Mouse (Mus musculus) gastrocnemius, adult 18-20 months (tissue): ENCODE measurements around the gene Rbms3. TPM values are rescaled to one million over a fixed set of nuclear protein-coding genes. Genes with fewer than 3 reads are reported as not detected.

ENCODE experiments used
- DNase-seq: peaks from one replicate; pipeline ENCODE4 v3.0.0; 2021; ENCODE audit warnings: low spot score
- total RNA-seq, 2 experiments: library from RNA; stranded (reverse); gene quantifications; 2 replicates each; pipeline ENCODE4 v1.2.3; 2021

Rbms3 gene
- total RNA-seq, 2 experiments from 2014 or later = 4.5 to 4.6 TPM

- DNase-seq = peak; percentile 9
Measured at GRCm38 (mm10) chr9:116999186-116999585, 630.5 kb downstream of the Rbms3 start.

DNA sequence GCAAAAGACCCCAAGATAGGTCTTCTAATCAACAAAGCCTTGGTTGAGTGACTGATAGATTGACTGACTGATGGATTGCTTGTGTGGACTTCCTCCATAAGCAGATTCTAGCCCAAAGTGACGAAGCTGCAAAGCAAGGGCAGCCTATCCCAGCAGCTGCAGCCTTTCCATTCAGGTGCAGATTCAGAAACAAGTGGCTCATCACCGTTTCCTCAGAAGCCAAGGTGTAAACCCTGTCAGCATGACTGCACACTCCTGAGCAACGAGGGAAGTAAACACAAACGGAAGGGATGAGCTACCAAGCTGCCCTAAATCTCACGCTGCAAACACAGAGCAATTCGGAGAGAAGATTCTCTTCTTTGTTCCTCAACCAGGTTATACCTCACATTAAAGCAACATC, 639.4 kb downstream of the Rbms3 start:
- DNase-seq = no peak

DNA sequence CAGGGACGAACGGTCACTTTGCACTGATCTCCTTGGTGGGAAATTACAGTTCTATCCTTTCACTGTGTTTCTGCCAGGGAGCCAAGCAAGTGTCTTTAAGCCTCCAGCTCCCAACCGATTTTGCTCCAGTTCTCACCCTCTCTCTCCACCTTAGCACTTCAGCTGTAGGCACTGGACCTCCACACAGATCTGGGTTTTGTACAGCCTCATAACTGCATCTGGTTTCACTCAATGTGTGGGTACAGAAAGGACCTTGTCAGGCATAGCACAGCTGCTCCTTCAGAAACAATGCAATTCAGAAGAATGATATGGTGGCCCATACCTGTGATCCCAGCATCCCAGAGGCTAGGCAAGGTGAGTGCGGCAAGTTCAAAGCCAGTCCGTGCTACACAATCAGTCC, 648.9 kb downstream of the Rbms3 start:
- no peak for DNase-seq

DNA sequence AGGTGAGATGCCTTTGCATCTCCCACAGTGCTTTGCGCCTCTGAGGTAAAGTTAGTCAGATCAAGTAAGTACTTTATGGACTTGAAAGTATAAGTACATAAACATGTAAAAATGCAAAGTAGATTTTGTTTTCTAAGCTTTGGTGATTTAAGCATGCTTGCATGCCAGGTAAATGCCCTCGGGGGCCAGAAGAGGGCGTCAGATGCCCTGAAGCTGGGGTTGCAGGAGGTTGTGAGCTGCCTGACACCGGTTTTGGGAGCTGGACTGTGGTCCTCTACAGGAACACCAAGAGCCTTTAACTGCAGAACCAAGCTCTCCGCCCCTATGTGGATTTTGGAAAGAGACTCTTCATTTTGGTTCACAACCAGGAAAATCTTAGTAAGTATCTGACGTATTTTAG, 652.3 kb downstream of the Rbms3 start:
- DNase-seq = no peak

DNA sequence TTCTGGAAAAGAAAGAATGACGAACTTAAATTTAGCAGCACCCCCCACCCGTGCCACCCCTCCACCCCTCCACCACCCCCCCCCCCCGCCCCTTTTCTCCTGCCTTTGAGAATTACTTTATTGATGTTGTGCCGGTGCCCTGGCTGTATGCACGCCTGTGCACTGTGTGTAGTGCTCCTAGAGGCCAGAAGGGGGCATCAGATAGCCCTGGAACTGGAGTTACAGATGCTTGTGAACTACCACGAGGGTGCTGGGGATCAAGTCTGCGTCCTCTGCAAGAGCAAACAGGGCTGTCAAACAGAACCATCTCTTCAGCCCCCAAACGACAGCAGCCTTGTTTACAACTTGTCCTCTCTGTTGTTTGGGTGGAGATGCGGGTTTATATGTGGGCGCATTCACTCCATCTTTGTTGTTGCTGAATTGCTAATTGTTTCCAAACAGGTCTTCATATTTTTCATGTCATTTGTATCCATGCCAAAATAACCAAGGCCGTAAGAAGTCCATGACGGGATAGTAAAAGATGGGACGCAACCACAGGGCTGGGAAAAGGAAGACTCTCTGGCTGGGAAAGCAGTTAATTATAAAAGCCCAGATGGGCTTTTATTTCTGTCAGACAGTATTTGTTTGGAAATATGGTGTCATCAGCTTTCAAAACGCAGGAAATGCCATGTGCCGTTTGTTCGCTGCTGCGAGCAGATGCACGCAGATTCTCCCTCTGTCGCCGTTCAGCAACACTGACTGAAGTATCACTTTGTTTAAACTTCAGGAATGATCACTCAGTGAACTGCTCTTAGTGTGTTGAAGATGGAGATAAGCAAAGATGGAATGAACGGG, 652.9 kb downstream of the Rbms3 start:
- DNase-seq = no peak

- DNase-seq = no peak
Measured at GRCm38 (mm10) chr9:116975269-116975668, 654.4 kb downstream of the Rbms3 start.

DNA sequence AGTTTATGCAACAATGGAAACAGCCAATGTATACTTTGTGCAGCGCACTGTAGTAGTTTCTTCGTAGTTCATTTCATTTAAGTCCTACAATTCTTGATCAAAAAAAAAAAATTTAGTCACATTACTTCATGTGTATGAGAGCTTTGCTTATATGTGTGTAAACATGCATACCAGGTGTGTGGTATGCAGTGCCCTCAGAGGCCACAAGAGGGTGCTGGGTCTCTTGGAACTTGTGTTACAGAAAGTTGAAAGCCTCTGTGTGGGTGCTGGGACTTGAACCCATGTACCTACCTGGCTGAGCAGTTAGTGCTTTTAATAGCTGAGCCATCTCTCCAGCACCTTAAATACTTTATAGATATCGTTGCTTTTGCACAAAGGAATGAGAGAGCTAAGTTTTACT, 655.6 kb downstream of the Rbms3 start:
- no peak for DNase-seq

DNA sequence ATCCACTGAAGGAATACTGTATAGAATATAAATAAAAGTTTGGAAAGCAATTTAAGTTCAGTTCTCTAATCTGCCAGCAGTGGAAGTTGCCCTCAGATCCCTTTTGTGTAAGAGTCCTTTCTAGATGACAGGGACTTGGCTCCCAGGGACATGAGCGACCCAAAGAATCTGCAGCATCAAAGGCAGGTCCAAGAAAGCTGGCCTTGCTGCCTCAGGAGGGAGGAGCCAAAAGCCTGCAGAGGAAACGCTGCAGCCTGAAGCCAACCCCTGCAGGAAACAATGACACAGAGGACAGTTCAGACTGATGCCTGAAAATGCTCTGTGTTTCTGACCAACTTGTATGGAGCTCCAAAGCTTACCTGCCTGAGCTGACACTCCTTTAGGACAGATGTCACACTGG, 656.1 kb downstream of the Rbms3 start:
- no peak for DNase-seq

- DNase-seq = no peak
Measured at GRCm38 (mm10) chr9:116967317-116967716, 662.4 kb downstream of the Rbms3 start.

DNA sequence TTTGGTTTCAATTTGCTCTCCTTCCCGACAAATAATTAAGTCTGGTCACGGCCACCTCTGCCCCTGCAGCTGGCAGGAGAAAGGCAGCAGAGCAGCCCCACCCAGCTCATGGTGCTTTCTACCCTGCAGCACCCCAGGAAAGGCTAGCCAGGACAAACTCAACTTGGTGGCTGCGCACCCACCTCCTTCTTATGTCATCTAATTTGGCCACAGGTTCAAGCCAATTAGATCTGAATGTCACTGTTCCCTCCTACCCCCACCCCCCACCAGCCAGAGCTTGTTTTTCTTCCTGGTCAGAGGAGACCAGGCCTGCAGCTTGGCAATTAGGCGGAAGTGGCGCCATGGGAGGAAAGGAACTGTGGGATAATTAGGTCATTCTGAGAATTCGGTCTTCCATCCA, 664.0 kb downstream of the Rbms3 start:
- peak; percentile 15 for DNase-seq

- no peak for DNase-seq
Measured at GRCm38 (mm10) chr9:116956156-116956555, 673.6 kb downstream of the Rbms3 start.

DNA sequence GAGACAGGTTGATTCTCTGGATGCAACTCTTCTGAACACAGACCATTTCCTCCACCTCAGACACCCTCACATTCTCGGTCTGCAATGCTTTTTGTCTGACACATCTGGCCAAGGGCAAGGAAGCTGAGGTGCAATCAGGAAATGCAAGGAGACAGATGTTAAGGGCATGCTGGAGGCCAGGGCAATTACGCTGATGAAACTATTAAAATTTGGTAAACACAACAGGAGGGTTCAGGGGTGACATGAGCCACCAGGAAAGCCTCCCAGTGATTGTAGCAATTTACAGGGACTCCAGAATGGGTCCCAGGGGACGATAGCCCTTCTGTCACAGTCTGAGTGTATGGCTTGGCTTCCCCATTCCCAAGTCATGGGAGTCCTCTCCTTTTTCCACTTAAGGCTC, 681.5 kb downstream of the Rbms3 start:
- no peak for DNase-seq

DNA sequence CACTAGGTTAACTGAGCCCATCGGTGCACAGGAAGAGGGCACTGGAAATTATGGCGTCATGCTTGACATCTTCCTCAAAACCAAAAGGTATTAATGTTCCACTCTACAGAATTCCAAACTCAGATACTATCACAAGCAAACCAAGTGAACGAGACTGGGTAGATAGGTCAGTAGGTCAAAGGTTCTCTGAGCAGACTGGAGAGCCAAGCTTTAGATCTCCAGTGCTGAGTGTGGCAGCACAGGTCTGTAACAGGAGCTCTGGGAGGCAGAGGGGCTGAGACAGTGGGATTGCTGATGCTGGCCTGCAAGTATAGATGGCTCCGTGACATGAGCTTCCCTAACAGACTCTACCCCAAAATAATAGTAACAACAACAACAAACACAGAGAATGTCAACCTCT, 682.3 kb downstream of the Rbms3 start:
- DNase-seq = no peak

- no peak for DNase-seq
Measured at GRCm38 (mm10) chr9:116946787-116947186, 682.9 kb downstream of the Rbms3 start.

GRCm38 (mm10) chr9:116945689-116946088, 684.0 kb downstream of the Rbms3 start:
- no peak for DNase-seq

GRCm38 (mm10) chr9:116943902-116944301, 685.8 kb downstream of the Rbms3 start:
- DNase-seq = no peak

DNA sequence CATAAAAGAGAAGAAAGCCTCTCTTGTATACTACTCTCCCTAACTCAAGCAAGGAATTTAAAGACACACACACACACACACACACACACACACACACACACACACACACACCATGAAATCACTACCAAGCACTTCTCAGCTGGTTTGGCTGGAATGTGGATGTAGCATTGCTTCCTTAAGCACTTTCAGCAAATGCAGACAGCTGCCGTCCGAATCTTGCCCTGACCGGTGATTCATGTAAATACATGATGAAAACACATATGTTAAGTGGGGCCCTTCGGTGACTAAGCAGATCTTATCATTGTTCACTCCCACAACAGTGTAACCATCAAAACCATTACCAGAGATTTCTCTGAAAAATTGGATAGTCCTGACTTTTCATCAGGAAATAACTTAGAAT, 688.6 kb downstream of the Rbms3 start:
- no peak for DNase-seq

GRCm38 (mm10) chr9:116940693-116941092, 689.0 kb downstream of the Rbms3 start:
- DNase-seq = no peak

- no peak for DNase-seq
Measured at GRCm38 (mm10) chr9:116928338-116928737, 701.4 kb downstream of the Rbms3 start.

GRCm38 (mm10) chr9:116923151-116923550, 706.6 kb downstream of the Rbms3 start:
- DNase-seq = peak; percentile 18

DNA sequence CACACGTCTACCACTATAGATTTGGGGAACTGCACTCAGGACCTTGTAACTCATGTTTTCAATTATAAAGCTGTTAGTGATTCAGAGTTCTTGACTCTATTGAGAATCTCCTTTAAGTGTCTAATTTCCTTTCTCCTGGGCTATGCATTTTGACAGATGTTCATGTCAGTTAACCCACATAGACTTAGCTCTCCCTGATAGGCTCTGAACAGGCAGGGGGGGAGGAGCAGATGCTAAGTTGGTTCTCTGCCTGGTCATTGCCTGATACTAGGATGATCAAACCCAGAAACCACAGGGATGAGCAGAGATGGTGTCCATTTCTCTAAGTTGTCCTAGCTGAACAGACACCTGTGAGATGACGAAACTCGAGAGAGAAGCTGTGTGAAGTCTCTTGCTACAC, 707.2 kb downstream of the Rbms3 start:
- no peak for DNase-seq

- no peak for DNase-seq
Measured at GRCm38 (mm10) chr9:116919441-116920019, 710.2 kb downstream of the Rbms3 start.

DNA sequence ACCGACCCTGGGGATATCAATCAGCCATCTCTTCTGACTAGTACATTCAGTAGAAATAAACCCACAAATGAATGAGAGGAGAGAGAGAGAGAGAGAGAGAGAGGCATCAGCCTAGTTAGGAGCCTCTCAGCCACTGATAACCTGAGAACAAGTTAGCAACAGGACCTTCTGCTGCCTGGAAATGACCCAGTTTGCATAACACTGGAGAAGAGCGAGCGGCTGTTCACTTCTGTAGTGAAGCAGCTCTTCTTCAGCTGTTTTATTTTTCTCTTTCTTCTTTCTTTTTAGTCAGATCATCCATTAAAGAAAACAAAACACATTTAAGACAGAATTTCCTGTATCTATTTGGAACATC, 717.2 kb downstream of the Rbms3 start:
- no peak for DNase-seq
